Mouse (Mus musculus) bone marrow macrophage, adult 2 months (primary cell): ENCODE measurements around the gene Tmem174.

ENCODE experiments used
- CTCF ChIP-seq: IDR thresholded peaks from 2 replicates; pipeline ENCODE4 v1.5.1; 2012; ENCODE audit warnings: low read depth, mild to moderate bottlenecking, low read length, moderate library complexity
- POLR2A ChIP-seq: IDR thresholded peaks from 2 replicates; pipeline ENCODE4 v1.6.1; 2012; ENCODE audit warnings: mild to moderate bottlenecking, low read depth, low read length, borderline replicate concordance

- TF ChIP-seq CTCF = no peak
- TF ChIP-seq POLR2A = no peak
Observed at GRCm38 (mm10) chr13:98684144-98684900, 47.1 kb upstream of the Tmem174 start.
